Mouse (Mus musculus) ES-E14 (cell line): ENCODE results near the gene Sdk2. TPM values are rescaled to one million over a fixed set of nuclear protein-coding genes. Genes with fewer than 3 reads are reported as not detected.

Source experiments
- DNase-seq: peaks from one replicate; pipeline ENCODE4 v3.0.0-alpha.2; 2013; ENCODE audit warnings: low read depth, low spot score
- H3K27ac ChIP-seq: 2 replicates; pipeline ENCODE4 v1.5.1; 2012; ENCODE audit warnings: low read depth, mild to moderate bottlenecking, low read length, moderate library complexity, mixed read lengths; ENCODE audit not compliant: poor library complexity, insufficient read depth, severe bottlenecking
- H3K36me3 ChIP-seq: 2 replicates; pipeline ENCODE4 v1.6.1; 2012; ENCODE audit warnings: mild to moderate bottlenecking, low read length, moderate library complexity, mixed read lengths; ENCODE audit not compliant: control insufficient read depth, poor library complexity, insufficient read depth, severe bottlenecking
- H3K4me1 ChIP-seq, 2 experiments: fragments of 150-350 bp in 1 of 2; sonication (generic) in 1 of 2; 2 replicates each; pipeline ENCODE4 v1.6.1; 2012; ENCODE audit warnings: low read length in 2 of 2, mild to moderate bottlenecking in 1 of 2, mixed read lengths in 1 of 2; ENCODE audit not compliant: control insufficient read depth in 2 of 2, insufficient read depth in 2 of 2, poor library complexity in 1 of 2
- H3K4me3 ChIP-seq, 2 experiments: fragments of 150-350 bp in 1 of 2; sonication (generic) in 1 of 2; 2 replicates each; pipeline ENCODE4 v1.5.1; 2012; ENCODE audit warnings: low read length in 2 of 2, low read depth in 1 of 2, mild to moderate bottlenecking in 1 of 2, mixed read lengths in 1 of 2; ENCODE audit not compliant: insufficient read depth in 1 of 2, poor library complexity in 1 of 2, severe bottlenecking in 1 of 2
- H3K9ac ChIP-seq: 2 replicates; pipeline ENCODE4 v1.6.1; 2012; ENCODE audit warnings: low read depth, mild to moderate bottlenecking, low read length, mixed read lengths; ENCODE audit not compliant: poor library complexity, insufficient read depth, severe bottlenecking
- H3K9me3 ChIP-seq: fragments of 150-350 bp; sonication (generic); 2 replicates; pipeline ENCODE4 v1.6.1; 2012; ENCODE audit warnings: low read depth, mild to moderate bottlenecking, low read length; ENCODE audit not compliant: control insufficient read depth, insufficient read depth
- CHD2 ChIP-seq: IDR thresholded peaks from 2 replicates; pipeline ENCODE4 v1.6.1; 2014; ENCODE audit warnings: mild to moderate bottlenecking, low read depth, low read length, inconsistent platforms
- HCFC1 ChIP-seq: IDR thresholded peaks from 2 replicates; pipeline ENCODE4 v1.6.1; 2012; ENCODE audit warnings: low read length, inconsistent platforms, borderline replicate concordance; ENCODE audit not compliant: insufficient read depth
- MAFK ChIP-seq: IDR thresholded peaks from 2 replicates; pipeline ENCODE4 v1.6.1; 2014; ENCODE audit warnings: mild to moderate bottlenecking, low read depth, low read length, inconsistent platforms; ENCODE audit not compliant: insufficient read depth
- ZC3H11A ChIP-seq: IDR thresholded peaks from 2 replicates; pipeline ENCODE4 v1.6.1; 2012; ENCODE audit warnings: low read depth, mild to moderate bottlenecking, inconsistent platforms, low read length, borderline replicate concordance
- ZNF384 ChIP-seq: IDR thresholded peaks from 2 replicates; pipeline ENCODE4 v1.6.1; 2012; ENCODE audit warnings: low read depth, low read length, inconsistent platforms
- in situ Hi-C, 2 experiments: fragments of 600-800 bp; cut with MboI; formaldehyde crosslinking; loops; one replicate each; pipeline ENCODE4 v1.15.1; 2025; ENCODE audit warnings: low sequenced_read_pairs in 2 of 2, inconsistent platforms in 1 of 2; ENCODE audit not compliant: unreplicated experiment in 2 of 2
- total RNA-seq: library from RNA; depleted of rRNA; stranded (reverse); fragments of 300-350 nt; gene quantifications from 2 replicates; pipeline ENCODE4 v1.2.3, GENCODE M21; 2012

Gene Sdk2
- total RNA-seq, 1 experiment: 2.0 TPM

DNA sequence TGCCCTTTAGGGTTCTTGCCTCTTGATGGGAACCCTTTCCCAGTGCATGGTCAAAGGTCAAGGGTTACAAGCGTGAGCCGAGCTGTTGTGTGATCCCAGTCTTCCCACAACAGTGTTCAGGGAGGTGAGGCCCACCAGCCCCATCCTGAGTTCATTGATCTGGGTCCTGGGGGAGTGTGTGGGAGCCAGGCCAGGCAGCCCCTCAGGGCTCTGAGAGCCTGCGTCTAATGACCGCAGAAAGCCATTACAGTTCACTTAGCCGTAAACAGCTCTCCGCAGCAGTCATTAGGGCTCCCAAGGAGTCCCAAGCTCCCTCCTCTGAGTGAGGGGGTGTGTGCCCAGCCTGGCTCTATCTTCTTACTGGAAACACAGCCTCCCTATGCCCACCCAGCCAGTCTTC is 66.8 kb downstream of the Sdk2 start:
- no peak for DNase-seq
- no peaks in the 10 kb centered on the region for H3K4me1 ChIP-seq
- no peaks in the 10 kb centered on the region for H3K9me3 ChIP-seq
- H3K4me3 ChIP-seq: no peak overlapping the region
- H3K27ac ChIP-seq: no peak overlapping the region
- no peaks in the 10 kb centered on the region for H3K36me3 ChIP-seq
- no peak overlapping the region for H3K9ac ChIP-seq
- no peak for TF ChIP-seq HCFC1
- TF ChIP-seq ZC3H11A: no peak
- TF ChIP-seq MAFK: no peak
- TF ChIP-seq ZNF384: no peak
- TF ChIP-seq CHD2: no peak
- in situ Hi-C loops: no loop called here

- Histone ChIP-seq H3K4me1 (no peaks in the 10 kb centered on the region), H3K9ac (no peak overlapping the region), H3K9me3 (no peaks in the 10 kb centered on the region), H3K36me3 (no peaks in the 10 kb centered on the region), H3K4me3 (no peak overlapping the region), H3K27ac (no peak overlapping the region)
- in situ Hi-C loops: no loop called here
- TF ChIP-seq CHD2 (no peak), ZNF384 (no peak), ZC3H11A (no peak), MAFK (no peak), HCFC1 (no peak)
- no peak for DNase-seq
Observed at GRCm38 (mm10) chr11:113998702-113999101, 68.1 kb downstream of the Sdk2 start.

- DNase-seq: no peak
- Histone ChIP-seq H3K36me3 (no peaks in the 10 kb centered on the region), H3K4me3 (no peak overlapping the region), H3K4me1 (no peaks in the 10 kb centered on the region), H3K27ac (no peak overlapping the region), H3K9me3 (no peaks in the 10 kb centered on the region), H3K9ac (no peak overlapping the region)
- in situ Hi-C loops: no loop called here
- TF ChIP-seq ZC3H11A (no peak), MAFK (no peak), ZNF384 (no peak), HCFC1 (no peak), CHD2 (no peak)
Observed at GRCm38 (mm10) chr11:113993921-113994320, 72.9 kb downstream of the Sdk2 start.

DNA sequence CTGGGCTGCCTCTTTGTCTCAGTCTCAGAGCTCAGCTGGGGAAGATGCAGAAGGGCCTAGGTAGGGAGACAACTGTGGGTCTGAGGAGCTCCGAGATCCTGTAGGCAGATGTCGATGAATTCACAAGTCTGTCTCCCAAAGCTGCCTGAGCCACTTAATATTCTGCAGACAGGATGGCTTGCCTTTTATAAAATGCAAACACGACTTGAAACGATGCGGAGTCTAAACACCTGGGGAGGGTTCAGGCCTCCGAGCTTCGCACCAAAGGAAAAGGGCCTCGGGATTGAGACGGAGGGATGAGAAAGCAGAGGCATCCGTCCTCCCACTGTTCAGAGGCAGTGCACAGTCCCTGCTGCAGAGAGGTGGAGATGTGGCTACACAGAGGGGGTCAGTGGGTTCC is 74.0 kb downstream of the Sdk2 start:
- DNase-seq: no peak
- in situ Hi-C loops: no loop called here
- TF ChIP-seq CHD2 (no peak), ZNF384 (no peak), MAFK (no peak), ZC3H11A (no peak), HCFC1 (no peak)
- Histone ChIP-seq H3K9me3 (no peaks in the 10 kb centered on the region), H3K36me3 (no peaks in the 10 kb centered on the region), H3K4me1 (no peaks in the 10 kb centered on the region), H3K4me3 (no peak overlapping the region), H3K27ac (no peak overlapping the region), H3K9ac (no peak overlapping the region)

DNA sequence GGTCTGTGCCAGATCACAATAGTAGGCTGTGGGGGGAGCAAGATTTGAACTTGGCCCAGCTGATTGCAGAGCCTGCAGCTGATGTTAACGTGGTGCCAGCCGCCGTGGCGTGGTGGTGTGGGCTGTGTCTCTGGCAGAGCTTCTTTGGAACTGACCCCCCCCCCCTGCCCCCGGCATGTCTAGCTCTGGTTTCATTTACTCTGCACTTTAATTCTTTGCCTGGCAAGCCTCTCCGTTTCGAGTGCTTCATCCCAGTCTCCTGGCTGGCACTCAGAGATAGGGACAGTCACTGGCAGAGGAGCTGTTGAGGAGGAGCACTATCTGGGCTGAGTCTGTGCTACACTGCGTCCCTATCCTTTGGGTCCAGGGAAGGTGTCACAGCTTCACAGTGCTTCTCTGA is 75.0 kb downstream of the Sdk2 start:
- no peak overlapping the region for H3K9ac ChIP-seq
- no peaks in the 10 kb centered on the region for H3K4me1 ChIP-seq
- in situ Hi-C loops: no loop called here
- no peak for DNase-seq
- no peak for TF ChIP-seq MAFK
- TF ChIP-seq HCFC1: no peak
- TF ChIP-seq CHD2: no peak
- no peak for TF ChIP-seq ZNF384
- no peak for TF ChIP-seq ZC3H11A
- H3K27ac ChIP-seq: no peak overlapping the region
- H3K9me3 ChIP-seq: no peaks in the 10 kb centered on the region
- H3K36me3 ChIP-seq: no peaks in the 10 kb centered on the region
- H3K4me3 ChIP-seq: no peak overlapping the region
